Mouse (Mus musculus): ENCODE data around the gene Prss12.

Prss12 gene

DNA sequence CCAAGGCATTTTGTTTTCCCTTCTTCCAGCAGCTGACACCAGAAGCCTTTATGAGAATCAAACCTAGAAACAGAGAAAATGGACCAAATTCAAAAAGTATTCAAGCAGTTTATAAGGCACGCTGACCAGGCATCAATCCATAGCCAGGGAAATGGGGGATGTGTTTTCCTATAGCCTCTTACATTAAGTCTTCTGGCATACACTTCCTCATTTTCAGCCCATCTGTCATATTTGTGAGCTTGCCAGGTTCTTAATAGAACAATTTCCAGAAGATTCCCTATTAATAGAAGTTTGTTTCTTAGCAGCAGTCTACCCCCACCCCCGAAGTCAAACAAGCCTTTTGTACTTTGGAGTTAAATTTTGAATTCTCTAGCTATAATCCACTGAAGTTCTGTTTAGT is 84.4 kb downstream of the Prss12 start:
- no peak for DNase-seq (ENCODE audit: low spot score)

- DNase-seq (ENCODE audit: low spot score): no peak
Observed at GRCm38 (mm10) chr3:123537279-123537678, 90.6 kb downstream of the Prss12 start.

DNA sequence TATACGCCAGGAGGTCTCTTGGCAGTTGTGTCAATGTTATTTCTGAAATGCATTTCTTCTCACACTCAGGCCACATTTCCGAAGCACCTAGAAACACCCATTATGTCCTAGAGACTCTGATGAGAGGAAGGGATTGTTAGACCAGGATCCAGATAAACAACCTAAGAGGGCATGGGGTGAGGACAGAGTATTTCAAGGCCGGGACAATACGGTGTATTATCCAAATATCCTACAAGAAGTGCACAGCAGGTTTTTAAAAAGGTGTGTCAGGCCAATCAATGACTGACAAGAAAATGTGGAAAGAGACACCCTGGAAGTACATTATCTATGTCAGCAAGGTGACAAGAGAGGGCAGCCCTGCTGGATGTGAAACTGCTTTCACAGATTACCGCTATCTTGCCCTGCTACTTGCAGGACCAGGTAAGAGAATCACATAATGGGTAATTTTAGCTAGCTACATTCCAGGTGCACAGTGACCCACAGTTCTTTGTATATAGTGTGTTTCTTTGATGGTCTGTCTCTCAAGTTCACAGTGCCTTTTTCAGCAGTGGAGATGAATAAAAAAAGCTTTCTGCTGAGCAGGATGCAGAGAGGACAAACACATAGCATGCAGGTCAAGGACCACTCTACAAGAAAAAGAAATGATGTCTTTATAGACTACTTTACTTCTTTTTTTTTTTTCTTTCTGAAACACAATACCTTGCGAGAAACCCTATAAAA is 97.0 kb downstream of the Prss12 start:
- no peak for DNase-seq (ENCODE audit: low spot score)

- no peak for DNase-seq (ENCODE audit: low spot score)
Observed at GRCm38 (mm10) chr3:123550487-123550886, 103.8 kb downstream of the Prss12 start.

GRCm38 (mm10) chr3:123553872-123554271 is 107.2 kb downstream of the Prss12 start:
- DNase-seq (ENCODE audit: low spot score): no peak

DNA sequence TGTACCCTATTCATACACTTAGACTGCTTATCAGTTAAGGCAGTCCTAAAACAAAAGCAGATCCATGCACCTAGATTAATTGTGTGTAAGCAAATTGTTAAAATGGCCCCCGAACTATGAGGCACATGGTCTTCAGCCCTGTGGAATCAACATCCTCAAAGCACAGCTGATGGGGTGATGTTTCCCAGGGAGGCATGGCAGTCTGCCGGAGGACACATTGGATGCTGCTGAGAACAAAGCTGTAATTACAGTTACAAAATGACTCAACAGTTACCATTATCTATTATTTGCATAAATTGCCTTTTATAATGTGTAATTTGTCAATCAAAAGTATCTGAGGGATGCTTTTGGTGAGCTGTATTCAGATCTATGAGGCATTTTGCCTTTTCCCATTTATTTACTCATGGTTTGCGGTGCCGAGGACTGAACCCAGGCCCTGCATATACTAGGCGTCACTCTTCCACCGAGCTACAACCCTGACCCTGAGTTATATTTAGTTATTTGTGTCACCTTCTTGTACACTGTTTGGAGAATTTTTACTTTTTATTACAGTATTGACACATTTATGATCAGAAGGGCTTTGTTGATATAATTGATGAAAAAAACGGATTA is 108.6 kb downstream of the Prss12 start:
- no peak for DNase-seq (ENCODE audit: low spot score)
